Mouse (Mus musculus) ES-Bruce4 (cell line): ENCODE measurements around the gene Kif11. TPM values are rescaled to one million over a fixed set of nuclear protein-coding genes. Genes with fewer than 3 reads are reported as not detected.
A peak's percentile ranks its signal among the peaks of the same experiment; 100 is the strongest.

Source experiments
- H3K27ac ChIP-seq: 2 replicates; pipeline ENCODE4 v1.5.1; 2012; ENCODE audit warnings: low read length, inconsistent platforms; ENCODE audit not compliant: insufficient read depth
- H3K27me3 ChIP-seq: 2 replicates; pipeline ENCODE4 v1.6.1; 2012; ENCODE audit warnings: mild to moderate bottlenecking, low read length, inconsistent platforms; ENCODE audit not compliant: control insufficient read depth, poor library complexity, insufficient read depth, severe bottlenecking
- H3K36me3 ChIP-seq: 2 replicates; pipeline ENCODE4 v1.6.1; 2012; ENCODE audit warnings: inconsistent platforms, mild to moderate bottlenecking, low read length, moderate library complexity; ENCODE audit not compliant: control insufficient read depth, poor library complexity, insufficient read depth, severe bottlenecking
- H3K4me1 ChIP-seq: one replicate; pipeline ENCODE4 v1.8.1; 2011; ENCODE audit warnings: low read length; ENCODE audit not compliant: control insufficient read depth, insufficient read depth
- H3K4me3 ChIP-seq: 2 replicates; pipeline ENCODE4 v1.5.1; 2011; ENCODE audit warnings: low read depth, mild to moderate bottlenecking, low read length
- H3K9ac ChIP-seq: 2 replicates; pipeline ENCODE4 v1.6.1; 2012; ENCODE audit warnings: low read depth, mild to moderate bottlenecking, inconsistent platforms; ENCODE audit not compliant: poor library complexity, severe bottlenecking
- H3K9me3 ChIP-seq: replicated peaks from 2 replicates; pipeline ENCODE4 v1.6.1; 2012; ENCODE audit warnings: mild to moderate bottlenecking, low read length, inconsistent platforms; ENCODE audit not compliant: control insufficient read depth, poor library complexity, insufficient read depth, severe bottlenecking
- CTCF ChIP-seq: IDR thresholded peaks from one replicate; pipeline ENCODE4 v1.8.1; 2011; ENCODE audit warnings: low read depth, low read length
- EP300 ChIP-seq: IDR thresholded peaks from 2 replicates; pipeline ENCODE4 v1.6.1; 2011; ENCODE audit warnings: low read depth, low read length; ENCODE audit not compliant: insufficient read depth
- POLR2A ChIP-seq: IDR thresholded peaks from one replicate; pipeline ENCODE4 v1.8.1; 2011; ENCODE audit warnings: low read length; ENCODE audit not compliant: insufficient read depth
- polyA plus RNA-seq: library from polyadenylated mRNA; stranded (reverse); fragments of >200 nt; gene quantifications from 2 replicates; pipeline ENCODE4 v1.2.4, GENCODE M21; 2011; ENCODE audit warnings: low read depth; ENCODE audit not compliant: missing spikeins, insufficient read depth, insufficient read length

The Kif11 gene
- polyA plus RNA-seq: 130 and 146 TPM in 2 replicates

GRCm38 (mm10) chr19:37375755-37376615 is at the start of gene Kif11:
TSS of gene Kif11 (plus strand) at chr19:37376403.
- Histone ChIP-seq H3K27ac (peak within 1 kb of the TSS; percentile 47), H3K27me3 (no peaks in the 10 kb centered on the region), H3K9ac (peak within 1 kb of the TSS; percentile 78), H3K36me3 (no peaks in the 10 kb centered on the region; the same call in 1 of the 2 replicates), H3K9me3 (no peaks in the 10 kb centered on the region), H3K4me3 (peak within 1 kb of the TSS; percentile 98), H3K4me1 (peaks cover 2% of the 10 kb centered on the region)
- TF ChIP-seq CTCF: no peak
- TF ChIP-seq EP300: no peak
- TF ChIP-seq POLR2A: peak; percentile 67

GRCm38 (mm10) chr19:37327216-37327615 is 49.0 kb upstream of the Kif11 start:
- Histone ChIP-seq H3K36me3 (peaks cover 56% of the 10 kb centered on the region), H3K27ac (no peak overlapping the region)
- TF ChIP-seq EP300 (no peak), CTCF (no peak), POLR2A (no peak)

DNA sequence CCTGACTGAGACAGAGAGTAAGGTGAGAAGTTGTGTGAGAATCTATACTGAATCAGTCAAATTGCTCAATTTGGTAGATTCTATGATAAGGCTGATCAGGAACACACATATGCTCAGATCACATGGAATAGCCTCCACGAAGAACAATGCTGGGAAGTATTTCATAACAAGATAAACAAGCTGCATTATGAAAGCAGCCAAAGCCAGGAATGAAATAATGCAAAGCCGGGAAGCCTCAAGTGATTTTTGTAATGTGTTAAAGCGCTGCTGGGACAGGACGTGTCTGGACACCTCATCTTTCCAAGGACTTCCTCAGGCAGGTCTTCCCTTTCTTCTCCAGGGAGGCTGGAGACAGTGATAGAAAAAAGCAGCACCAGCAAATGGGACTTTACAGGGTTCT is 43.5 kb upstream of the Kif11 start:
- Histone ChIP-seq H3K9ac (no peak overlapping the region), H3K4me1 (no peaks in the 10 kb centered on the region), H3K36me3 (peaks cover 26% of the 10 kb centered on the region), H3K27ac (no peak overlapping the region), H3K4me3 (no peak overlapping the region), H3K9me3 (no peaks in the 10 kb centered on the region), H3K27me3 (no peaks in the 10 kb centered on the region)
- TF ChIP-seq EP300: no peak

More at GRCm38 (mm10) chr19:37327216-37327615, 49.0 kb upstream of the Kif11 start:
- peaks cover 1% of the 10 kb centered on the region for H3K4me1 ChIP-seq
- no peak overlapping the region for H3K9ac ChIP-seq
- H3K4me3 ChIP-seq: no peak overlapping the region
- H3K27me3 ChIP-seq: no peaks in the 10 kb centered on the region
- no peaks in the 10 kb centered on the region for H3K9me3 ChIP-seq

GRCm38 (mm10) chr19:37333357-37333756 is 42.8 kb upstream of the Kif11 start:
- no peak overlapping the region for H3K27ac ChIP-seq
- peaks cover 20% of the 10 kb centered on the region for H3K36me3 ChIP-seq
- TF ChIP-seq CTCF: no peak
- TF ChIP-seq POLR2A: no peak
- no peak for TF ChIP-seq EP300
- no peak overlapping the region for H3K9ac ChIP-seq
- H3K27me3 ChIP-seq: no peaks in the 10 kb centered on the region
- H3K4me3 ChIP-seq: no peak overlapping the region
- H3K4me1 ChIP-seq: no peaks in the 10 kb centered on the region
- H3K9me3 ChIP-seq: no peaks in the 10 kb centered on the region

DNA sequence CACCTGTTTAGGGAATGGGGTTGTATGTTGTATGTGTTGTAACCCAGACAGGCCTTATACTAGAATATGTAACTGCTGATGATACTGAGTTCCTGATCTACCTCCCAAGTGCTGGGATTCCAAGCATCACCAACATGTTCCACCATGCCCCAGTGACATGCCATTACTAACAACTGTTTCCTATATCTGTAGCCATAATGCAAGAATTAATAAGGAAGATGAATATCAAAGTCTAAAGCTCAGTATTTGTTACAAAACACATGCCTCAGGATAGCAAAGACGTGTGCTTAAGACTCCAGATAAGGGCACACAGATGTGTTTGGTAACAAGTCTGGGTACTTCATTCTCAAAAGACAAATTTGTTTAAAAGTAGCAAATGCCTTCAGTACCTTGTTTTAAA is 40.8 kb upstream of the Kif11 start:
- no peaks in the 10 kb centered on the region for H3K9me3 ChIP-seq
- no peak overlapping the region for H3K9ac ChIP-seq
- H3K4me3 ChIP-seq: no peak overlapping the region
- H3K36me3 ChIP-seq: 0 out of 2 replicates have a peak, but pooled peaks cover 2% of the 10 kb centered on the region
- no peaks in the 10 kb centered on the region for H3K27me3 ChIP-seq
- no peaks in the 10 kb centered on the region for H3K4me1 ChIP-seq
- no peak for TF ChIP-seq POLR2A
- no peak for TF ChIP-seq CTCF
- TF ChIP-seq EP300: no peak
- H3K27ac ChIP-seq: no peak overlapping the region

DNA sequence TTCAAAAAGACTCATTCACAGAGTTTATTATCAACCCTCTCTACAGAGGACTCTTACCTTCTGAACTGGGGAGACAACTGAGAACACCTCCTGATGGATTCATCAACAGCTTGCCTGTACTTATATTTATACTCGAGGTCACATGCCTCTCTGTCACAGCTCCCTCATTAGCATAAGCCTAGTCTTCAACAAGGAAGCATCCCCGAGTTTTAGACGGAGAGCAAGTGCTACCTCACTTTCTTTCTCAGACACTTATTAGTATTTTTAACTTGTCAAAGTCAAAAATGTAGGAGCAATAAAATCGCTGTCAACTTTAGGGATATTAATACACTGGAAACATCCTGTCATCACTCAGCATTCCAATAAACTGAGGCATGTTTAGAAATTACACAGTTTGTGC is 38.5 kb upstream of the Kif11 start, which contains the start of gene Ide:
Ide (minus strand) TSS at position 101 of the 400 bp plus-strand sequence.
- Histone ChIP-seq H3K4me3 (no peak within 1 kb of the TSS), H3K9ac (no peak within 1 kb of the TSS), H3K27ac (no peak within 1 kb of the TSS), H3K36me3 (0 out of 2 replicates have a peak, but pooled peaks cover 2% of the 10 kb centered on the region), H3K9me3 (no peaks in the 10 kb centered on the region), H3K4me1 (no peaks in the 10 kb centered on the region), H3K27me3 (no peaks in the 10 kb centered on the region)
- TF ChIP-seq CTCF (no peak), POLR2A (no peak), EP300 (no peak)
